Mouse (Mus musculus) embryo, embryonic 10 days (tissue): ENCODE results near the gene Pax3.
A peak's percentile ranks its signal among the peaks of the same experiment; 100 is the strongest.

Experiments
- DNase-seq: peaks from one replicate; pipeline ENCODE4 v3.0.0-alpha.2; 2015; ENCODE audit warnings: low spot score

Gene Pax3

DNA sequence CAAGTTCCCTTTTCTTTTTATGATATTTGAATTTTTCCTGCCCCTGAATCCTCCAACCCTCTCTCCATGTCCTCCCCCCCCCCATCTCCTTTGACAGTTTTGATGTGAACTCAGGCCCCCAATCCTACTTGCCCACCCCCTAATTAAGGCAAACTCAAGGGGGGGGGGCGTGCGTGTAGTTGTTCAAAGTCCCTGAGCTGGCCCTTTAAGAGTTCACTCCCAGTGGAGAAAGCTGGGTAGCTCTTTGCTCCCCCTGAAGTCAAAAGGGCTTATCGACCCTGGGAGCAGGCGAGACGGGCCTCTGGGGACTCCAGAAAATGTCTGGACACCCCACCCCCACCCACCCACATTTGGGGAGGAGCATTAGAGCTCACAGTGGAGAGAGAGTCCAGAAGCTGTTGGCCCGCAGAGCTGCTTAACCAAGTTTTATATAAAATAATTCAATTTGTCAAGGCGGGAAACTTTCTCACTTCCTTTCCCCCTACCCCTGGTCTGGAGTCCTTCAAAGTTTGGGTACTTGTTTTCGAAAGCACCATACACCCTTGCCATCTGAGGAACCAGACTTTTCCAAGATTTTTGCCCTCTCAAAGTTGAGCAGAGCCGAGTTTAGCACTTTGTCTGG lies 1.5 kb upstream of the Pax3 start:
- peak; percentile 51 for DNase-seq

DNA sequence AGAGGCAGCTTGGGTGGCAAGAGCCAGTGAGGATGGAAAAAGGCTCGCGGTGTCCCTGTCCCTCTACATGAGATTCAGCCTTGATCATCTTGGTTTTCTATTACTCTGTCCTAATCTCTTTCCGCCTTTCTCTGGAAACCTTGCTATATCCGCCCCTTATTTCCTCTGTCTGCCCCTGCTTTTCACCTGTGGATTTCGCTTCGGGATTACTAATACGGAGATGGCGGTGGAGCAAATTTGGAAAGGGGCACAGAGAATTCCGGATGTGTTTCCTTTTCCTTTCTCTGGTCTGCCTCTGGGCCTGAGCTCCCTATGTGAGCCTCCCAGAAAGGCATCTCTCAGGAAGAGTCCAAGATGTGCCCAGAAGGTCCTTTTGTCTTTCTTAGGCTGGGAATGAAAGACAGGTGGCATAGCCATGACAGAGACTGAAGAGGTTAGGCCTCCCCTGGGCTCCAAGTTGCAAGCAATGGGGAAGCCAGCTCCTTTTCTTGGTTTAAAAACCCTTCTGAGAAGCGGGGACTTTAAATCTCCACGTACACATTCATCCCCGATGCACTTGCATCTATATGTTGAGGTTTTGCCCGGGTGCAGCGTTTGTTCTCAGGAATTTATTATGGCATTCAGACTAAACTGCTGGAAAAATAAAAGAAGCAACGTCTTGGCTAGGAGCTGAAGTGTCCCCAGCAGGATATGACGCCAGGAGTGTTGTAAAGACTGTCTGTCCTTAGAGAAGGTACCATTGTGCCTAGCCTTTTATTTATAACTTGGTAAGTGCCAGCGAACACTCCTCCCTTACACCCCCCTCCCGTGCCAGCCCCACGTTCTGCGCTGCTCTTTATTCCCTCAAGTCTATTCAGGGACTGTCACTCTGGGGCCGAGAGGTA lies 659 bp upstream of the Pax3 start:
- DNase-seq = peak; percentile 40

DNA sequence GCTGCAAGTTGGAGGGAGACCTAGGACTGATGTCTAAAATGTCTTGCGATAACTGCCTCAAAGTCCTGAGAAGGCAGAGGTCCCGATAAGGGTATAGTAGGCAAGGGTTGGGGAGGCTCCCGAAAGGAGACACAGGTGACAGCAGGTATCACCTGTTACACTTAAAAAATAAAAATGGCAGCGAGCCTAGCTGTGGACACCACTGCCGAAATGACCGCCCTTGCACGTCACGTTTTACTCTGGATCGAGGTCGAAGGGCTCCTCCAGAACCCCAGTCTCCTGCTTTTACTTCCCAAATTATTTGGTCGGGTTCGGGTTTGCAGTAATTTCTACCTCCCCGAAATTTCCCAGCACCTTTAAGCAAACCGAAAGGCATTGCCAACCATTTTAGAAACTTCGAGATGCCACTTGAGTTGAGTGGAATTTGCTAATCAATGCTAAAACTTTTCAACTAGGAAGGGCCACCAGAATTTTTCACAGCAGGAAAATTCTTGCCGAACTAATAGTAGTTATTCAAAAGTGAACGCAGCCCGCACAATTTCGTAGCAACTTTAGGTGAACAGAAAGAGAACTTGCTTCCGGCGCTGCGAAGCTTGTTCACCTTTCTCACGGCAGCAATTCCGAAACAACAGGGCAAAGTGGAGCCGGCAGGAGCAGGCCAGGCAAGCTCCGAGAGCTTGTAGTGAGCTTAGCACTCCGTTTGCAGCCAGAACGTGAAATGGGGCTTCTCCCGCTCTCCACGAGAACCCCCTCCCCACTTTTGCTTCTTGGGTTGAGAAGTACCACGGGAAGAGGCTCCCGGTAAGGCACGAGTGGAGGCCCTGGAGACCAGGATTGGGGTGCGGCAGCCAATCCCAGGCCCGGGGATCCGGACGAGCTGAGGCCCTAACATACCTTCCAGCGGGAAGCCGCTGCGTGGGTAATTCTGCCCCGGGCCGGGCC lies 892 bp downstream of the Pax3 start:
- peak; percentile 39 for DNase-seq

DNA sequence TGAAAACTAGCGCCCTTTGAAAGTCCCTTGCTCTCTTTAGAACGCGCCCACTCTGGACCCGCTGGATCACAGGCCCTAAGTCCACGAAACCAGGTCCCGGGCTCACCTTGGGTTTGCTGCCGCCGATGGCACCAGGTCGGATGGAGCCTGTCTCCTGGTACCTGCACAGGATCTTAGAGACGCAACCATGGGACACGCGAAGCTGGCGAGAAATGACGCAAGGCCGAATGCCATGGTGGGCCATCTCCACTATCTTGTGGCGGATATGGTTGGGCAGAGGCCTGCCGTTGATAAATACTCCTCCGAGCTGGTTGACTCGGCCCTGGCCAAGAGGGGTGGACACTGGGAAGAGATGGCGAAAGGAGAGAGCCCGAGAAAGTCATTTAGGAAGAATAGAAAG lies 1.8 kb downstream of the Pax3 start:
- DNase-seq = peak; percentile 39

DNA sequence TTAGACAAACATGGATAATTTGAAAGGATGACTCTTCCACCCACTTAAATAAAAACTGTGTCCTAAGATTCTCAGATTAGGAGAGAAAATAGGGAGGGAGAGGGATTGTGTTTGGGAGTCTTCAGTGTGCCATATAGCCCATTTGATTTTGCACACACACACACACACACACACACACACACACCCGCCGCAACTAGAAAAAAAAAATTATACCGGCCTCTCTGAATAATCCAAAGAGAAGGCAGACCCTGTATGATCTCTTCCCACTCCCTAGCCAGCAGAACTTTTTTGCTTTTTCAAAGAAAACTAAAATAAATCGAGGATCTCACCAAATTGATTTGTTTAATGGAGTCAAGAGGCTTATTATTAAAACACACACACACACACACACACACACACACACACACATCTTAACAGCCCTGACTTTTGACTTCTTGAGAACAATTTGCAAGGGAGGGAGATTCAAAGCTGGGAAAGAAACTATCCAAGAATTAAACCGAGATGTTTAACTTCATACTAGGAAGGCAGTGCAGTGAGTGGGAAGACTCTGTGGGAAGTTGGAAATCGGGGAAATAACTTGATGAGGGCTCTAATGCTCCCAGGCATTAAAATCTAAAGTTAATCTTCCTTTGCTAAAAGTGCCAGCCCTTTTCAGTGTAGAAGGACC lies 2.4 kb downstream of the Pax3 start:
- no peak for DNase-seq

GRCm38 (mm10) chr1:78193465-78193991 lies 3.4 kb downstream of the Pax3 start:
- DNase-seq = peak; percentile 37

DNA sequence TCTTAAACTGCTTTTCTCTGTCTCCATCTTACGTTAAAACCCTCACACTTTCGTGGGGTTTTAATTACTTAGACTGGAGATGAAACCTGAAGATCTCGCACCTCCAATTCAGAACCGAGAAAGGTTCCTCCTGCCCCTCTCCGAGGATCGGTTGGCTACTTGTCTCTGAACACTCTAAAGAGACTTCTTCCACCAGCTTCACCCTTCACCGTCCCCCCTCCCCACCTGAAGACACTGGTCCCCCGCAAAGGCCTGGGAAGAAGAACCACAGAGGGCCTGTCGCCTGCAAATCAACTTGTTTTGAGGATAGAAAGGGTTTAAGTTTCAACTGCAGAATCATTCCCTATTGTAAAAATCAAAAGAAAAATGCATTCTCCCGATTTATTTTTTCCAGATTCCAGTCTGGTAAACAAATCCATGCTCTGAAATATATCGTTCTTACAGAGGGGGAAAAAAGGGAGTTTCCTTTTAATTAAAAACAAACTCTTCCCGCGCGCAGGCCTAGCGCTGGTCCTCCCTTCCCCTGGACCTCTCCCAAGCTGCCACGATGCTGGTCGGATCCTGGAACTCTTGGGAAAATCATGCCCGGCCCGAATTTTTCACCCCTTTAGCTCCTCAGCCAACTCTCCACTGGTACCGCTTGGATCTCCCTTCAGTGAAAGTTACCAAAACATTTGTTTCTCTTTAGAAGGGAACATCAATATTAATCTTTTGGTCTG lies 4.0 kb downstream of the Pax3 start:
- no peak for DNase-seq

DNA sequence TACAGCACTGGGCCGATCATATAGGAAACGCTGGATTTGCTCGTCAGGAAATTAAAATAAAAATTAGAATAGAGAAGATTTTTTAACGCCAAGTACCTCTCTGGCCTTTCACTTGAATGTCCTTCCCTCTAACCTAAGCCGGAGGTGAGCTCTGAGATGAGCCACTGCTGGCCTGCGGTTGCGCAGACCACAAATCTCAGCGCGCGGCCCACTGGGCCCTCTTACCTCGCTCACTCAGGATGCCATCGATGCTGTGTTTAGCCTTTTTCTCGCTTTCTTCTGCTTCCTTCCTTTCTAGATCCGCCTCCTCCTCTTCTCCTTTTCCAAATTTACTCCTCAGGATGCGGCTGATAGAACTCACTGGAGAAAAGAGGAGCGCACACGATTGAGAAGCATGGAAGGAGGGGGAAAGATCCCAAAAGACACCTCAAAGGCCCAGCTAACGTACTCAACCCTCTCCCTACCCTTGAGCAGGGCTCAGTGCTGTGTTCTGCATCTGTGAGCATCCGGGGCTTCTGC lies 4.7 kb downstream of the Pax3 start:
- no peak for DNase-seq

DNA sequence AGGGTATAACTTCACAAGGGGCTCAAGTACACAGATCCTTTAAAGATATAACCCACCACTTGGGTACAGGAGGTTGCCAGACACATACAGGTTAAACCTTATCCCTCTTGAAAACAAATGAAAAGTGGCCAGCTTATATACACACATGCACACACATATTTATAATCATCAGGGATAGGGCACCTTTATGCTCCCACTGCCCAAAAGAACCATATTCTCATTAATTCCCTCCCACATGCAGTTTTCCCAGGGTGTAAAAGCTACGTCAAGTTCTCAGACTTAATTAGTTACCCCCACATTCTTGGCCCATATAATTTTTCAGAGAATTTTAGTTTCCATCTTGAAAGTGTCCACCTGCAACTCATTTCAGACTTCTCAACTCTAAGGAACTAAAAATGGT lies 5.2 kb downstream of the Pax3 start:
- no peak for DNase-seq

- no peak for DNase-seq
These were observed 5.6 kb downstream of the Pax3 start for GRCm38 (mm10) chr1:78191331-78191730.

GRCm38 (mm10) chr1:78190386-78191111 lies 6.4 kb downstream of the Pax3 start:
- peak; percentile 74 for DNase-seq

GRCm38 (mm10) chr1:78189501-78190345 lies 7.2 kb downstream of the Pax3 start:
- peak; percentile 79 for DNase-seq

DNA sequence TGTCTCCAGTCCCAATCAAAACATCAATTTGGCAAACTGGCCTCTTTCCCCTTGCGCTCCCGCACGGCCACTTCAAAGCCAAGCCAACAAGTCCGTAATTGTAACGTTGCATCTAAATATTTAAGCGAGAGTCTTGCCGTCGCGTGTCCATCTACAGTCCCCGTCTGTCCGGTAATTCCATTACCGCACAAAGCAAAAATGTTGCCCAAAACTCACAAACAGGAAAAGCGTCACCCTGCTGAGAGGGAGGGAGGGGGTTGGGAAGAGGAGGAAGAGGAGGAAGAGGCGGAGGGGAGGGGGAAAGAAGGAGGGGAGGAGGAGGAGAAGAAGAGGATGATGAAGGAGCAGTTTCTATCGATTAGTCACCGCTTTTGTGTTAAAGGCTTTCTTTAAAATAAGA lies 7.9 kb downstream of the Pax3 start:
- DNase-seq = peak; percentile 64

GRCm38 (mm10) chr1:78188299-78188698 lies 8.6 kb downstream of the Pax3 start:
- DNase-seq = no peak

DNA sequence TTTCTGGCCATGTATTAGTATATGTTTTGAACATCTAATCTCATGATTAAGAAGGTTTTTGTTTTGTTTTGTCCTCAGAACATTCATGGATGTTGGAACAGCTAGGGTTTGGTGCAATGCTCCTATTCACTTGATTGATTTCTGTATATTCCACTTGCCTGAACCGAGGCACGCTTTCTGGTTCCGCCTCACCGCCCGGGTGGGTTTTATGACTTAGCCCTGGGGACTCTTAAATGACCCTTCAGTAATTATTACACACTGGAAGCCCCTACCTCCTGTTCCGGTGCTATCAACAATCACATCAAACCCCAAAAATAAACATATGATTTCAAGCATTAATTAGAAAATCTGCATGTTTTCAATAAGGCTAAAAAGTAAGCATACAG lies 9.2 kb downstream of the Pax3 start:
- no peak for DNase-seq

GRCm38 (mm10) chr1:78187122-78187787 lies 9.7 kb downstream of the Pax3 start:
- DNase-seq = no peak

GRCm38 (mm10) chr1:78182954-78183353 lies 14.0 kb downstream of the Pax3 start:
- no peak for DNase-seq

- peak; percentile 89 for DNase-seq
These were observed 15.1 kb downstream of the Pax3 start for GRCm38 (mm10) chr1:78181882-78182281.

DNA sequence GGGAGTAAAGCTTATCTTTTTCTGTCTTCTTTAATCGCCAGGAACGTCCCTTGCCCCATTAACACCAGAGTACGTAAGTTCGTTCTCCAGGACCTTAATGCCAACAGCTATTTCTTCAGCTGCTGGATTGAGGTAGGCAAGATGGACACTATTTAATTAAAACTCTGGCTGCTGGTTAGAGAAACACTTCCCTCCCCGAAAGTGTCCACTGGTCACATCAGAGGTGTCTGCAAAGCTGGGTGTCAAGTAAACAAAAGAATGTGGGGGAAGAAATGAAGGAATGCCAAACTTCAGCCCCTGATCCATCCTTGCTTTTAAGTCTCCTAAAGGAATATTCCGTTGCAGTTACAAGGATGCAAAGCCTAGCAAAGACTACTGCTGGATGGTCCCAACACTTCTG lies 24.6 kb downstream of the Pax3 start:
- DNase-seq = no peak
